Mouse (Mus musculus): ENCODE results near the gene Ap5s1. TPM values are rescaled to one million over a fixed set of nuclear protein-coding genes. Genes with fewer than 3 reads are reported as not detected.
A peak's percentile ranks its signal among the peaks of the same experiment; 100 is the strongest.

Ap5s1 gene
- polyA plus RNA-seq, 2 experiments = 26.7 to 29.5 TPM

- no peak overlapping the region for H3K4me2 ChIP-seq (replicated peaks; ENCODE audit: low read depth, low read length, severe bottlenecking)
- peaks cover 57% of the 10 kb centered on the region for H3K36me3 ChIP-seq (ENCODE audit: control insufficient read depth, insufficient read depth, low read length)
- no peaks in the 10 kb centered on the region for H3K9me3 ChIP-seq (ENCODE audit: control insufficient read depth, low read length)
- no peak overlapping the region for H3K27ac ChIP-seq (replicated peaks; ENCODE audit: low read depth, low read length)
- peaks cover 17% of the 10 kb centered on the region for H3K4me1 ChIP-seq (ENCODE audit: control insufficient read depth, insufficient read depth, low read length)
- DNase-seq (ENCODE audit: low spot score) (no peak), ATAC-seq (ENCODE audit: low FRiP score, low read depth) (no peak)
- 86% methylated on average over 7 of the region's 7 CpGs for WGBS
- no peak overlapping the region for H3K4me3 ChIP-seq (replicated peaks; ENCODE audit: low read length)
- no peaks in the 10 kb centered on the region for H3K27me3 ChIP-seq (ENCODE audit: control insufficient read depth, insufficient read depth, low read length)
- no peak for TF ChIP-seq POLR2A (IDR thresholded peaks at IDR 0.05; ENCODE audit: borderline replicate concordance, extremely low read depth, insufficient read depth, insufficient read length)
- no peak overlapping the region for H3K9ac ChIP-seq (ENCODE audit: low read depth, low read length, severe bottlenecking)
These were observed 15.9 kb upstream of the Ap5s1 start for GRCm38 (mm10) chr2:131191005-131191390.

- no peak for DNase-seq (ENCODE audit: low spot score)
- Histone ChIP-seq H3K27me3 (ENCODE audit: control insufficient read depth, insufficient read depth, low read length) (no peaks in the 10 kb centered on the region), H3K4me2 (replicated peaks; ENCODE audit: low read depth, low read length, severe bottlenecking) (no peak overlapping the region), H3K4me1 (ENCODE audit: control insufficient read depth, insufficient read depth, low read length) (no peaks in the 10 kb centered on the region), H3K9ac (ENCODE audit: low read depth, low read length, severe bottlenecking) (no peak overlapping the region), H3K36me3 (ENCODE audit: control insufficient read depth, insufficient read depth, low read length) (peaks cover 77% of the 10 kb centered on the region), H3K9me3 (ENCODE audit: control insufficient read depth, low read length) (no peaks in the 10 kb centered on the region), H3K27ac (replicated peaks; ENCODE audit: low read depth, low read length) (no peak overlapping the region), H3K4me3 (replicated peaks; ENCODE audit: low read length) (no peak overlapping the region)
- ATAC-seq (ENCODE audit: low FRiP score, low read depth) = no peak
- TF ChIP-seq POLR2A (IDR thresholded peaks at IDR 0.05; ENCODE audit: borderline replicate concordance, extremely low read depth, insufficient read depth, insufficient read length) = no peak
- WGBS = 93% methylated on average over 16 of the region's 16 CpGs
These were observed 10.1 kb upstream of the Ap5s1 start for GRCm38 (mm10) chr2:131196606-131197316.

DNA sequence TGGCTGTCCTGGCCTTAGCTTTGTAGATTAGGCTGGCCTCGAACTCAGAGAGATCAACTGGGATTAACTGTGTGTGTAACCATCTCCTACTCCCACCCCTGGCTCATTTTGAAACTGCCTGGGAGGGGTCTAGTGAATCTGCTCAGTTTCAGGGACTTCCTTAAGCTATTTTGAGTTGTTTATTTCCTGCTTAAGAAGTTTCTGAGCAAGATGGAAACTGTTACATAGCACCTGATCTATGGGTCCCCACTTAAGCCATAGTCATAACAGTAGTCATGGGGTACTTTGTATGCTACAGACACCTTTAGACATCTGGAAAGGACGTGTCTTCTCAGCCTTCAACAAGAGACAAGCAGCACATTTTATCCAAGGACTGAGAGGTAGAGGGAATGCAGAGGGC lies 6.2 kb upstream of the Ap5s1 start:
- Histone ChIP-seq H3K9me3 (ENCODE audit: control insufficient read depth, low read length) (no peaks in the 10 kb centered on the region), H3K36me3 (ENCODE audit: control insufficient read depth, insufficient read depth, low read length) (peaks cover 40% of the 10 kb centered on the region), H3K9ac (ENCODE audit: low read depth, low read length, severe bottlenecking) (no peak overlapping the region), H3K4me3 (replicated peaks; ENCODE audit: low read length) (no peak overlapping the region), H3K4me1 (ENCODE audit: control insufficient read depth, insufficient read depth, low read length) (peaks cover 11% of the 10 kb centered on the region), H3K27me3 (ENCODE audit: control insufficient read depth, insufficient read depth, low read length) (no peaks in the 10 kb centered on the region), H3K27ac (replicated peaks; ENCODE audit: low read depth, low read length) (no peak overlapping the region), H3K4me2 (replicated peaks; ENCODE audit: low read depth, low read length, severe bottlenecking) (no peak overlapping the region)
- TF ChIP-seq POLR2A (IDR thresholded peaks at IDR 0.05; ENCODE audit: borderline replicate concordance, extremely low read depth, insufficient read depth, insufficient read length) = no peak
- no peak for ATAC-seq (ENCODE audit: low FRiP score, low read depth)
- 74% methylated on average over 2 of the region's 2 CpGs for WGBS
- DNase-seq (ENCODE audit: low spot score) = no peak

DNA sequence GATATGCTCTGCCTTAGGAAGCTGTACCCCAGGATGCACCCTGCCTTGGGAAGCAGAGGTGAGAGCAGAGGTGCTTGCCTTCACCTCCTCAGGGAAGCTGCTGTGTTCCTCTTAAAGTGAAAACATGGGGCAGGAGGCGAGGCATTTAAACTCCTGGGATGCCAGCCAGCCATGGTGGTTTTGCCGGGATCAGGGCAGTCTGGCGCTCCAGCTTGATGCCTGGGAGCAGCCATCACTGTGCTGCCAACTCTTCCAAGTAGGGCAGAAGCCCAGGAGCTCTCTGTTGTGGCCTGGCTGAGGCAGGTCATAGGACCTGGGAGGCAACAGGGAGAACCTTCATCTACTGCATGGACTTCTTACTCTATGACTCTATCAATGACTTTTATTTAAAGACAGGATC lies 5.6 kb upstream of the Ap5s1 start:
- ATAC-seq (ENCODE audit: low FRiP score, low read depth) (no peak), DNase-seq (ENCODE audit: low spot score) (no peak)
- TF ChIP-seq POLR2A (IDR thresholded peaks at IDR 0.05; ENCODE audit: borderline replicate concordance, extremely low read depth, insufficient read depth, insufficient read length) = no peak
- Histone ChIP-seq H3K4me1 (ENCODE audit: control insufficient read depth, insufficient read depth, low read length) (peaks cover 11% of the 10 kb centered on the region), H3K9me3 (ENCODE audit: control insufficient read depth, low read length) (no peaks in the 10 kb centered on the region), H3K27ac (replicated peaks; ENCODE audit: low read depth, low read length) (no peak overlapping the region), H3K4me3 (replicated peaks; ENCODE audit: low read length) (no peak overlapping the region), H3K36me3 (ENCODE audit: control insufficient read depth, insufficient read depth, low read length) (peaks cover 34% of the 10 kb centered on the region), H3K27me3 (ENCODE audit: control insufficient read depth, insufficient read depth, low read length) (no peaks in the 10 kb centered on the region), H3K4me2 (replicated peaks; ENCODE audit: low read depth, low read length, severe bottlenecking) (no peak overlapping the region), H3K9ac (ENCODE audit: low read depth, low read length, severe bottlenecking) (no peak overlapping the region)
- WGBS = 95% methylated on average over 3 of the region's 3 CpGs

GRCm38 (mm10) chr2:131203816-131204409 lies 3.0 kb upstream of the Ap5s1 start:
- Histone ChIP-seq H3K9ac (ENCODE audit: low read depth, low read length, severe bottlenecking) (no peak overlapping the region), H3K4me1 (ENCODE audit: control insufficient read depth, insufficient read depth, low read length) (peaks cover 11% of the 10 kb centered on the region), H3K36me3 (ENCODE audit: control insufficient read depth, insufficient read depth, low read length) (peaks cover 12% of the 10 kb centered on the region), H3K27ac (replicated peaks; ENCODE audit: low read depth, low read length) (peak overlapping the region; percentile 85), H3K9me3 (ENCODE audit: control insufficient read depth, low read length) (no peaks in the 10 kb centered on the region), H3K4me3 (replicated peaks; ENCODE audit: low read length) (no peak overlapping the region), H3K4me2 (replicated peaks; ENCODE audit: low read depth, low read length, severe bottlenecking) (no peak overlapping the region), H3K27me3 (ENCODE audit: control insufficient read depth, insufficient read depth, low read length) (no peaks in the 10 kb centered on the region)
- TF ChIP-seq POLR2A (IDR thresholded peaks at IDR 0.05; ENCODE audit: borderline replicate concordance, extremely low read depth, insufficient read depth, insufficient read length) = no peak
- no peak for ATAC-seq (ENCODE audit: low FRiP score, low read depth)
- DNase-seq (ENCODE audit: low spot score) = no peak
- 74% methylated on average over 6 of the region's 6 CpGs for WGBS
